Mouse (Mus musculus) gastrocnemius, postnatal 10 days (tissue): ENCODE data around the gene Rfng. TPM values are rescaled to one million over a fixed set of nuclear protein-coding genes. Genes with fewer than 3 reads are reported as not detected.
"Not testable (repeated sequence)": the region's sequence is repeated elsewhere in the genome, so short reads cannot be mapped to it uniquely, and the experiment has no call there.

Experiments used
- DNase-seq: peaks from one replicate; pipeline ENCODE4 v3.0.0; 2021; ENCODE audit warnings: mixed read lengths
- long read RNA-seq, 2 experiments: library from polyadenylated mRNA; stranded (forward); transcript quantifications; one replicate each; pipeline ENCODE4 v2.0.0; 2021
- total RNA-seq, 2 experiments: library from RNA; stranded (reverse); gene quantifications; 2 replicates each; pipeline ENCODE4 v1.2.3; 2021

Rfng gene
- total RNA-seq: 1 to 10 TPM; 6.3 to 7.7 TPM
- long read RNA-seq, experiment 1, partial matches to known transcripts: 2 of 18 reads
- long read RNA-seq, experiment 1, other reads (novel, unspliced or antisense): 12 of 18 reads
- long read RNA-seq, experiment 2, partial matches to known transcripts: 0 of 8 reads
- long read RNA-seq, experiment 2, other reads (novel, unspliced or antisense): 5 of 8 reads

DNA sequence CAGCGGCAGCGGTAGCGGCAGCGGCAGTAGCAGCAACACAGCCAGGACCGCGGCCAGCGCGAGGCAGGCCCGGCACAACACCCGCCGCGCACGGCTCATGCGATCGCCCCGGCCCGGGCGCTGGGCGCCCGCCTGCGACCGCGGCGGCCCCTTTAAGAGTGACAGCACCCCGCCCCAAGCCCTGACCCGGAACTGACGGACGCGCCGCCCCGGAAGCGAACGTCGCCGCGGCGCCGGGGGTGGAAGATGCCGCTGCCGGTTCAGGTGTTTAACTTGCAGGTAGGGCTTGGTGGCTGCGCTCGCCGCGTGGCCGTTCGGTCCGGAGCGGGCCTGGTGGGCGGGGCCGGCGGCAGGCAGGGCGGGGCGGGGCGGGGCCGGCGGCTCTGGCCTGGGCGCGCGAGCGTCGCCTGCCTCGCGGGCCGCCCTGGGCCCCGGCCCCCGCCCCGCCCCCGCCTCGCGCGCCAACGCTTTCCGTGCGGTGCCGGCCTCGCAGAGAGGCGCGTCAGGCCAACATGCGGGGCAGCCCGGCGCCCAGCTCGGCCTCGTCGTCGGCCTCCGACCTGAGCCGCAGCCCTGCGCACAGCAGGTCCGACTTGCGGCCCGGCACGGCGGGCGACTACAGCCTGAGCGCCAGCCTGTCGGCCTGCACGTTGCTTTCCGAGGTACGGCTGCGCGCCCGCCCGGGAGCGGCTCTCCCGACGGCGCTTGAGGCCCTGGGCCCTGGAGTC lies at the start of gene Rfng, which contains the start of gene Gps1:
Rfng (minus strand) TSS at position 144 of the 728 bp plus-strand sequence.
Gps1 (plus strand) TSS at position 209 of the 728 bp plus-strand sequence.
- peak; percentile 83 for DNase-seq

DNA sequence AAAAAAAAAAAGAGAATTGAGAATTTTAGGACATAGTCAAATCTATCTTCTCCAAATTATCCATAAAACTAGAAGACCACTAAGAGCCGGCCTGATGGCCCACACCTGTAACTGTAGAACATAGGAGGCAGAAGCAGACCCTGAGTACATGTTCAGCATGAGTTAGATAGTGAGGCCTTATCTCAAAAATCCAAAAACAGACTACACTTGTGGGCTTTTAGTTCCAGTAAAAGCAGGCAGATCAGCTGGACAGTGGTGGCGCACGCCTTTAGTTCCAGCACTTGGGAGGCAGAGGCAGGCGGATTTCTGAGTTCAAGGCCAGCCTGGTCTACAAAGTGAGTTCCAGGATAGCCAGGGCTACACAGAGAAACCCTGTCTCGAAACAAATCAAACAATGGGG lies 49.0 kb upstream of the Rfng start:
- DNase-seq: not testable (repeated sequence)

DNA sequence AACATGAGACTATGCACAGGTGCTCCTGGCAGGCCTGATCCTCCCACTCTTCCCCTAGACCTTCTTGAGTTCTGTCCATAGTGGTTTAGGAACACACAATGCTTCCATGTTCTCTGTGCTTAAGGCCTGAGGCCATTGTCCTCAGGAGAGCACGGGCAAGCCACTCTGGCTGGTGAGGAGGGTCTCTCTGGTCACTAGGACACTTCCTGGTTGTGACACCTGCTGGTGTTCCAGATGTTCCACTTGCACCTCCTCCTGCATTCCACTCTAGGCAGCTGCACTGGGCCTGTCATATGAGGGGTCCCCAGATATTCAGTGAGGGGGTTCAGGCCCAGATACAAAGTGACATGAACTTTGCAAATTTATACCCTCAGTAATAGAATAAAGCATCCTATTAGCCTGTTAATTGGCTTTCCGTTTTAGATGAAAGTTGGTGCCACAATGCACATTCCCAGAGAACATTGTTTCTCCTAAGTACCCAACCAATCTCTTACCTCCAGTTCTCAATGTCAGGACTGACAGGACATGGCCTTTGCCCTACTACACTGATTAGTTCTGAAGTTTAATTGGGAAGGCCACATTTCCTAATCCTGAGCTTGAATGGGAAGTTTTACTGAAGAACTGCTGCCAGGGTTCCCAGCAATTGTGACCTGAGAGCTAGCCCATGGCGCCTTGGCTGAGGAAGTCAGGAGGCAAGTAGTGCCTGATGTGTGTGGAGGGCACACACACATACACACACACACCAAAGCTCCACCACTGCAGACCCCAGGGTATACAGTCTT lies 47.8 kb upstream of the Rfng start:
- DNase-seq: no peak

DNA sequence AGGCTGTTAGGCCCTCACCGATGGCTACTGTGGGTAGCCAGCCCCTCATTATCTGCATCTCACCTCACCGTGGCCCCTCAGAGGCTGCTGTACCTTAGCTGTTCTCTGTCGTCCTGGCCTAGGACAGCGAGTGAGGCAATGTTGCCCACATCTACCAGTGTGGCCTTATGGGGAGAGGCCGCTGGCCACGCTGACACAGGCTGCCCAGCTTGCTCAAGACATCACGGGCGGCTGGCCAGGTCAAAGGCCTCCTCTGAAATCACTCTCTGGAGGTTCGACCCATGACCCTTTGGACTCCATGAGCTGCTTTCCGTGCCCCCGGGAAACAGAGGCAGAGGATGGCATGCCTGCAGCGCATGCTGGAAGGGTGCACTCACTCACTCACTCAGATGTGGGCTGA lies 46.7 kb upstream of the Rfng start:
- DNase-seq: no peak

DNA sequence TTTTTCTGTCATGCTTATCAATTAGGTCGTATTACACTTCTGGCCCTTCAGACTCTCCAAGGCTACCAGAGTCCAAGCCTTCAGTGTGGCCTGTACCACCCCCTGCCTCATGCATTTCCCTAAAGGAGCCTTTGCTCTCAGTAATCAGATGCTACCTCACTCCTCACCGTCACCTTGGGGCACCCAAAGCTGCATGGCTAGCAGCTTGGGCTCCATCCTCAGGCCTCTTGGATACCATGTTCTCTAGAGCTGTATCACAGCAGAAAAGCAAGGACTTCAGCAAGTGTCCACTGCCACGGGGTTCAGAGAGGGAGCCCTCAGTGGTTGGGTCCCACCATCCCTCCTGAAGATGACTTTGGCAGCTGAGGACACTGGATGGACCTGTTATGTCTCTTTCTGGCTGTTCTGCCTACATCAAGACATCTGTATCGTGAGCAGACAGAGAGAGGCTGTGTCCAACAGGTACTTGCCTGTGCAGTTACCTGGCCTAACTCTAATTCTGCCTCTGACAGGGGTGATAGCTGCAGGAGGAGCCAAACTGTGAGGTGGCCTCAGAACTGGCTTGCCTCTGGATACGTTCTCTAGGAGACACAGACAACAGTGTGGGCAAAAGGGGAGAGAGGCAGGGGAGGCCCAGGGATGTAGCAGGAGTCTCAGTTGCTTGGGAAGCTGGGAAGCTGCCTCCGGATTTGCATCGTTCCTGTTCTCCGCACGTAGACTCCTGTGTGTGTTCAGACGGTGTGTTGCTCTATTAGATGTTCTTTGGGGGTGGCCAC lies 45.9 kb upstream of the Rfng start:
- DNase-seq: no peak

DNA sequence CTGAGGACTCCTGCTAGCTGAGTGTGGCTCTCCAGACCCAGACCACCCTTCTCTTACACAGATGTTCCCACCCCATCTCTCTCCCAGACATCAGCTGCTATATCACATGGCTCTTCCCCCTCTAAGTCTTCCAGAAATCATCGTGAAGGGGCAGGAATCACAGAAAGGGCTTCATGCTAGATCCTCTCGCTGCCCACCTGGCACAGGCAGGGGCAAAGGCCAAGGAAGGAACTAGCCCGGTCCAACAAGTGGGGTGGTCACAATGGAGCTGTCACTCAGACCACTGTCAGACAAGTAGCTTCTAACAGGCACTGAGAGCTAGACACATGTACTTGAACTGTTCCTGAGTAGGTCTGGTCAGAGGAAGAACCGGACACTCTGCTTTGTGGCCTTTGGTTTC lies 44.4 kb upstream of the Rfng start:
- DNase-seq: no peak

DNA sequence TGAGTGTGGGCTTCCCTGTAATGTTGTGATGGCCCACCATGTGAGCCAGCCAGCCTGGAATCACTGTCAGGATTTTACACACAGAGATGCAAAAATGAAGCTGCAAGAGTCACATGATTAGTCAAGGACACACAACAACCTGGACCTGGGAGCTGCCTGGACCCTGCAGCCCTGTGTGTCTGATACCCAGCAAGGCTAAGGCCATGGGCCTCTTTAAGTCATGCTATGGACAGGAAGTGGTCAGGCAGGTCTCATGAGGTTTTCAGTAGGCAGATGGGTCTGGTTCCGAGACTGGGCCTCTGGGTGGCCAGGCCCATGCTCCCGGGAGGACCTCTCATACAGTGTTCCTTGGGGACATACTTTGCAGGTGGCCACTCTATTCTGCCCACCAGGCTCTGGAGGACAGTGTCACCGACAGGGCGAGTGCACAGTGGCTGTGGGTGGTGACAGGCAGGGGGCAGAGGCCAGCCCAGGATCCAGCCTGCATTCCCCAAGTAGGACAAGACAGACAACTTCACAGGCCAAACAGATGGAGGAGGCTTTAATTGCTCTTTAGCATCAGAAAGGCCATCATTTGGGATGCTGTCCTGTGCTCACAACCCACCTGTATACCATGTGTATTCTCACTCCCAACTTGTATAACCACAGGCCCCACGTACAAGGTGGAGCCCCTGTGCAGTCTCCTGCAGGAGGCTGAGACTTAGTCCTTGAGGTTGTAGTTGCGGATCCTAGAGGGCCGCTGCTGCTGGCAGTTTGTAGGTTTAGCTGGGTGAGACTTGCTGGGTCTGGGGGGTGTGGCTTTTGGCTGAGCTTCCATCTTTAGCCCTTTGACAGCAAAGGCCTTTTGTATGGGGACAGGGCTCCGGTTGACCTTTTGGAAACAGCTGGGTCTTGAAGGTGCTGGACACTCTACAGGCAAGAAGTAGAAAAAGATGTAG lies 42.3 kb upstream of the Rfng start:
- no peak for DNase-seq

DNA sequence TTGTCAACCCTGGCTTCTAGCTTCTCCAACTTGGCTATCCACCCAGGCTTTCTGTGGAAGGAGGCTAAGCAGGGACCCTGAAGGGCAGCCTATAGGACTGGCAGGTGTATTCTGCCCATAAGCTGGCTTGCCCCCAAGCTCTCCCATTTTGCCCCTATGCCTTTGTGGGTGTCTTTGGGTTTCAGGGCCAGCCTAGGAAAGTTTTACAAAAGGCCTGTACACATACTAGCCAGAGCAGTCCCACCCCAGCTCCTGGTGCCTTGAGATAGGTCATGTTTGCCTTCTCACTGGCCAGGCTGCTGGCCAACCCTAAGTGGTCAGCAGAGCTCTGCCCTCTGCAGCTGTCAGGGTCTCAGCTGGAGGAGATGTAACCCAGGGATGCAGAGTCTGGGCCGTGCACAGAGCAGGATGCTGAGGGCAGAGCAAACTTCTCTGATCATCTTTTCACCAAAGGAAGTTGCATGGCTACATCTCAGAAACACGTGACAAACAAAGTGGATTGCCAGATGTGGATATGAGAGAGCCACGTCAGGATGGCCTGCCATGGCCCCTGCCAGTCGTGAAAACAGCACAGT lies 41.4 kb upstream of the Rfng start:
- no peak for DNase-seq

DNA sequence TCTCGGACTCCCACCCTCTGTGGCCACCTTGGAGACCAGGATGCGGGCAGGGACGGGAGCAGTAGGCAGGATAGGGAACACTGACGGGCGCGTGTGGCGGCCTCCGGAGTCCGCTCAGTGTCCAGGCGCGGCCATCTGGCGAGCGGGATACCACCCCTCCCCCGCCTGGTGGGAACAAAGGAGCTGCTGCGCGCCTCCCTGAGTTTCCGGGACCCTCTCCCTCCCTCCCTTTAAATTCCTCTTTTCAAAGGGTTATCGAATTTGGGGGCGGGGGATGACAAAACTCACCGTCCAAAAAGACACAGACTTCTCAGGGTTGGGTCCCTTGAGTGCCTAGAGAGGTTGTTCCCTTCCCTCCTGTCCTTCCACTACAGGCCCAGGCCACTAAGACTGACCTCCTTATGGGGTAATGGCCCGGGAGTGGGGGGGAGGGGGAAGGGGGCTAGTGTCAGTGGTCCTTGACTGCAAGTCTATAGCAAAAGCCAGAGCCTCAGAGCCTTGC lies 40.8 kb upstream of the Rfng start:
- no peak for DNase-seq

DNA sequence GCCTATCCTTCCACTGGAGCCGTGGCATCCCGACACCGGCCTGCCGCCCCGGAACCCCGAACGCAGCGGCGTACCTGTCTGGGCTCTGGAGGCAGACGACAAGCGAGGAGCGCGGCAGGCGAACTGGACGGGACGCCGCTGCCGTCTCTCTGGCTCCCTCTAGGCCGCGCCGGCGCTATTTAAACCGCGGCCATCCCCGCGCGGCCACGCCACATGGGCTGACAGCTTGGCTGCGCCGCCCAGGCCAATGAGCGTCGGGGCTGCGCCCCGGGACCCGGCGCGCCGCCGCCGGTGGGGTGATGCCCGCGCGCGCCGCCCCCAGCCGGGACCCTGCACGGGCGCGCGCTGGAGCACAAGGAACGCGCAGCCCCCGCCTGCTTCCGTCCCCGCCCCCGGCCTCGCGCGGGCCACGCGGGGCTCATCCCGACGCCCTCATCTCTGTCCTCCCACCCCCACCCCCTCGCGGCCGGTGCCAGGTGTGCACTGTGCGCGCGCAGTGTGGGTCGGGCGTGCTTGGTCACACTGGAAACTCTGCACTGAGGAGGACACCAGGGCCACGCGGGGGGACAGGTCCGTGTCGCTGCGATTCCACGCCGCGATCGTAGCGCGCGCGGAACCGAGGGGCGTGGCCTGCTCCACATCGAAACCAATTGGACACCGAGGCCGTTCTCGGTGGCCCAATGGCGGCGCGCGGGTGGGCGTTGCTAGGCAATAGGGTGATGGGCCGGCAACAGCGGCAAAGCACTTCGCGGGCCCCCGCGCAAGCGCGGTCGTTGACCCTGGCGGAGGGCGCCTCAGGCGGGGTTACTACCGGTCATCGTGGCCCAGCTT lies 40.2 kb upstream of the Rfng start, which contains the start of gene Fasn:
Fasn (minus strand) TSS at position 592 of the 831 bp plus-strand sequence.
- peak; percentile 96 for DNase-seq

DNA sequence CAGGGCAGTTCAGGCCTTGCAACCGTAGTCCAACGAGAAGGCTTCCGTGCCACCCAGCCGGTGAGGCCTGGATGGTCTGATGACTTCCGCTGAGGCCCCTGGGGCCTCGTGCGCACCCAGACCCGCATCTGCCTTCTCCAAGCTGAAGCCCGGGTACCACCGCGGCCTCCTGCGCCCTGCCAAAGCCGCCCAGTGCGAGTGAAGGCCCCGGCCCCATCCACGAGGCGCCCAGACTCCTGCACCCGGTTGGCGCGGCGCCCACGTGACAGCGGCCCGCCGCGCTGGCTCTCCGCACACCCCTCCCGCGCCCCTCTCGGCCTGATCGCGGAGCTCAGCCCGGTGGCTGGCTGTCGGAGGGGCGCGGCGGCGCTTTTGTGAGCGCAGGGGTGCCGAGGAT lies 39.5 kb upstream of the Rfng start:
- peak; percentile 68 for DNase-seq

DNA sequence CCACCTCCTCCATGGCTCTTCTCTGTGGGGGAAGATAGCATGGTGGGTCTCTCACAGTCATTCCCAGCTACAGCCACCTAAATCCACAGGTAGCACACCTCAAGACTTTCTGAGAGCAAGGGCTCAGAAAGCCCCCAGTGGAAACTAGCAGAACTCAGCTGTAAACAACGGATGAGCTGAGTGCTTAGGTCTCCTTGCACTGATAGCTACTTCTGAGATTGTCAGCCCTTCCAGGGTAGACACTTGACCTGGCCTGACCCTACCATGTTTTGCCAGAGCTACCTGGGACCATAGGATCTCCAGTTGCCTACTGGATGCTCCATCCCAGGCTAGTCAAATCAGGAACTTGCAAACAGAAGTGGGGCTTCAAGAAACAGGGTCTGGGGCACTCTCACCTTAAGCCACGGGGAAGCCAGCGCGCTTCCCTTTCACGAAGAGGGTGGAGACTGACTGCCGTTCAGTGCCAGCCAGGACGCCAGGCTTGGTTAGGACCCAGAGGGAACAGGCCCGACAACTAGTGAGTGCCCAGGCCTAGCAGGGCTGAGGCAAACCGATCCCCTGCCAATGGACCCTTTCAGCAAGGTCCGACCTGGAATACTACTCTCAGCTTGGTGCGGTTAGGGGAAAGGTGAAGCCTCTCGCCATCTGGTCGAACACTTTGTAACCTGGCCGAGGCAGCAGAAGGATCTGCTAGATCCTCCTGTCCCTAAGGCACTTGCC lies 39.0 kb upstream of the Rfng start:
- DNase-seq: no peak

DNA sequence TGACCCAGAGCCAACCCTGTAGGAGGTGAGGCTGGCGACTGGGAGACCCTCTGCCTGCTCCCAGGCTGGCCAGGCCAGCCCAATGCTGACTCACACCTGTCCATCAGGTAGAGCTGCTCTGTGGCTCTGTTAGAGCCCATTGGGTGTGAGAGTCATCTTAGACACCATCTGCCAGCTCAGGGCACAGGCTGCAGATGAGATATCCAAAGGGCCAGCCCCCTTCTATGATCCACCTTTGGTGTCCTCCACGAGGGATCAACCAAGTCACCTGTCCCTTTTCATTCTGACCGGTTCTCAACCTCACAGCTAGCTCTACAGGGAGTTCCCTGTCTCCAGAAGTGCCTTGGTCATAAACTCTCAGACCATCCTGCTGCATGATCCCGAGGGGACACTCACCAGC lies 38.3 kb upstream of the Rfng start:
- DNase-seq: no peak

DNA sequence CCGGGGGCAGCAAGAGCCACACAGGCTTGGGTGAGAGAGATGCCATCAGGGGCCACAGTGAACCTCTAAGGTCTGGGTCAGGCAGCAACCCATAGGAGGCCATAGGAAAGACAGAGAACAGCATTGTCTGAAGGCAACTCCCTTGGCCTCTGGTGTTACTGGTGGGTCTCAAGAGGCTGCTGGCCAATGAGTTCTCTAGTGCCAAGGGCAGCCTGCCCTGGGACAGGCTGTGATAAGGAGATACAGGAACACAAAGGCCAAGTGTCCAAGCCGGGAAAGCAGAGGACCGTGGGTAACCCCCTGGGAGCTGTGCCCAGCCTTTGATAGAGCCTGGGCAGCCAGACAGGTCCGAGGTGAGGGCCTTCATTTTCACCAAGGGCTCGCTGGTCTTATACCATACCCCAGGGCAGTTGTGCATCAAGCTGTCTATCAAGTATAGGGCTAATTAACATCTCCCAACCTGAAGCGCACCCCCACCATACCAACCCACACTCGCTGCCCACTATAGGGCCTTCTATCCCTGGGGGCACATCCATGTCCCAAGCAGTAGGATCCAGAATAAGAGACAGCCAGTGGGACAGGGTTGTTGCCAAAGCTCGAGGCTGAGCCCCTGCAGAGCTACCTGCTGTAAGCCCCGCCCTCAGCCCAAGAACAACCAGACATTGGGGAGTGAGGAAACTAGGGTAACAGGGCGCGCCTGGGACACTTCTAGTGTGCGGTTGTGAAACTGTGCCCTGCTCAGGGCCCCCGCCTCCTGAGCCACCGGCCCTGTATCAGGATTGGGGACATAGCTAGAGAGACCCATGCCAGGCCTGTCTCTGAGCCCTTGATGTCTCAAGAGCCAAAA lies 37.3 kb upstream of the Rfng start:
- no peak for DNase-seq

DNA sequence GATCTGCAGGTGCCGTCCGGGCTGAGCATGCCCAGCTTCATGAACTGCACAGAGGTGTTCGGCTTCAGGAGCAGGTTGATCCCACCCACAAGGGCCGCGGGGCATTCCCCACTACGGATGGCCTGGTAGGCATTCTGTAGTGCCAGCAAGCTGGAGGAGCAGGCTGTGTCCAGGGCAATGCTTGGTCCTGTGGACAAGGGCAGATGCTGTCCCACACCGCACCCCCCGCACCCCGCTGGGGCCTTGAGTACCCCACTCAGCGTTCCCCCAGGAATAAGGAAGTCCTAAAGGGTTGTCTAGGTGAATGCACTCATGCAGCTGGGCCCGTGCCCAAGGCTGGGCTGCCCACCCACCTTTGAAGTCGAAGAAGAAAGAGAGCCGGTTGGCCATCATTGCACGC lies 36.5 kb upstream of the Rfng start:
- DNase-seq: no peak

DNA sequence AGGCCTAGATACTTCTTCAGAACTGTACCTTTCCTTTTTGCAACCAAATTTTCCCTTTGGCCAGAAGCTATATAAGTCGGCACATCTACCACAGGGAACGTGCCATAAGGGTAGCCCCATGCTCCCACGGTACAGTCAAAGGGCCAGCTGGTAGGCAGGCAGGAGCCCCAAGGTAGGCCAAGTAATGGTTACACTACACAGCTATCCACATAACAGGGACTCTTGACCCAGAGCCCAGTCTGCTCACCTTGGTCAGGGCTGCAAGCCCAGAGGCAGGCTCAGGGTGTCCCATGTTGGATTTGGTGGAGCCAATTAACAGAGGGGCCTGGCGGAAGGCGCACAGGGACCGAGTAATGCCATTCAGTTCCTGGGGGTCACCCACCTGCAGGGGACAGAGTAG lies 35.5 kb upstream of the Rfng start:
- DNase-seq: no peak

DNA sequence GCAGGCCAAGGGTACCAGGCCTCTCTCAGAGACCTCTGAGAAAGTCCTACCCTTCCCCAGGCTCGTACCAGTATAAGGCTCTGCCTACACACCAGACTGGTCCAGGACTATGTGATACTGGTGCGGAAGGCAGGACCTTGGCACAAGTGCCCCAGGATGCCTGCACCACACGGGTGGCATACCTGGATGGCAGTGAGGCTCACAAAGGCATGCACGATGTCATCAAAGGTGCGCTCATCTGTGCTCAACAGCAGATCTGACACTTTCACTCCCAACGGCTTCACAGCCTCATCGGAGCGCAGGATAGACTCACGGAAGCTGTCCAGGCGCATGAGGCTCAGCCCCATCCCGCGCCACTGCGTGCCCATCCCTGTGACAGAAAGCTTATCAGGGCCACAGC lies 34.2 kb upstream of the Rfng start:
- no peak for DNase-seq

DNA sequence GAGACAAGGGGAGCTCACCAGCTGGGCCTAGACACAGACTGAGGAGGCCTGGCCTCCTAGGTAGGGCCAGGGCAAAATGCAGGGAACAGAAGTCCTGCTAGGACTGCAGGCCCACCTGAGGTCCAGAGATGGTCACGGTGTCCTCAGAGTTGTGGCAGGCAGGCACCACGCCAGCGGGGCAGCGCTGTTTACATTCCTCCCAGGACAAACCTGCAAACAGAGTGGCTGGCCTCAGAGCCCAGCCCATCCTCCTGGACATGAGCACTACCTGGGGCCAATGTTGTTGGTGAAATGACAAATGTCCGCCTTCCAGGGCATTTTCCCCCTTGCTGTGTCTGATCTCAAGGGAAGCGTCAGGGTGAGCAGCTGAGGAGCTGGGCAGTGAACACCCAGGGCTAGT lies 33.4 kb upstream of the Rfng start:
- DNase-seq: no peak
